Mouse (Mus musculus) heart, postnatal 0 days (tissue): ENCODE measurements at regions not wholly inside any gene's neighbourhood (a gene's known extent, or its start where the extent isn't known, plus 50 kb on each side); places are given as distances from the start of the nearest gene placed in this dataset.

Experiments
- CTCF ChIP-seq: IDR thresholded peaks from 2 replicates; pipeline ENCODE4 v1.5.1; 2016; ENCODE audit warnings: antibody characterized with exemption, control low read depth, low read depth
- EP300 ChIP-seq: IDR thresholded peaks from 2 replicates; pipeline ENCODE4 v1.6.1; 2016; ENCODE audit warnings: antibody characterized with exemption, low read depth

GRCm38 (mm10) chr10:117570091-117570970, 59.0 kb upstream of the Cpm start:
- TF ChIP-seq CTCF: no peak
- no peak for TF ChIP-seq EP300
